Mouse (Mus musculus): Measurements from ENCODE around the gene Zic1.

The Zic1 gene

GRCm38 (mm10) chr9:91365664-91366063 is at the start of gene Zic1:
Zic1 (minus strand) TSS chr9:91365810.
- DNase-seq (ENCODE audit: low read depth, low spot score): peak; percentile 71

GRCm38 (mm10) chr9:91414007-91414661 is 48.5 kb upstream of the Zic1 start:
- DNase-seq (ENCODE audit: low read depth, low spot score): peak; percentile 73

- peak; percentile 41 for DNase-seq (ENCODE audit: low read depth, low spot score)
Observed at GRCm38 (mm10) chr9:91409771-91410170, 44.2 kb upstream of the Zic1 start.

- DNase-seq (ENCODE audit: low read depth, low spot score): no peak
Observed at GRCm38 (mm10) chr9:91406258-91406763, 40.7 kb upstream of the Zic1 start.

- DNase-seq (ENCODE audit: low read depth, low spot score): peak; percentile 27
Observed at GRCm38 (mm10) chr9:91405753-91406178, 40.2 kb upstream of the Zic1 start.

GRCm38 (mm10) chr9:91404905-91405752 is 39.5 kb upstream of the Zic1 start:
- DNase-seq (ENCODE audit: low read depth, low spot score): no peak

- no peak for DNase-seq (ENCODE audit: low read depth, low spot score)
Observed at GRCm38 (mm10) chr9:91404229-91404628, 38.6 kb upstream of the Zic1 start.

GRCm38 (mm10) chr9:91401471-91401870 is 35.9 kb upstream of the Zic1 start:
- DNase-seq (ENCODE audit: low read depth, low spot score): no peak

GRCm38 (mm10) chr9:91400482-91401093 is 35.0 kb upstream of the Zic1 start:
- no peak for DNase-seq (ENCODE audit: low read depth, low spot score)

- DNase-seq (ENCODE audit: low read depth, low spot score): no peak
Observed at GRCm38 (mm10) chr9:91399976-91400375, 34.4 kb upstream of the Zic1 start.

- DNase-seq (ENCODE audit: low read depth, low spot score): no peak
Observed at GRCm38 (mm10) chr9:91395066-91395772, 29.6 kb upstream of the Zic1 start.

GRCm38 (mm10) chr9:91394211-91394646 is 28.6 kb upstream of the Zic1 start:
- no peak for DNase-seq (ENCODE audit: low read depth, low spot score)

GRCm38 (mm10) chr9:91393376-91394068 is 27.9 kb upstream of the Zic1 start:
- DNase-seq (ENCODE audit: low read depth, low spot score): no peak

GRCm38 (mm10) chr9:91388173-91388572 is 22.6 kb upstream of the Zic1 start:
- DNase-seq (ENCODE audit: low read depth, low spot score): no peak

GRCm38 (mm10) chr9:91387740-91388080 is 22.1 kb upstream of the Zic1 start:
- DNase-seq (ENCODE audit: low read depth, low spot score): no peak

- DNase-seq (ENCODE audit: low read depth, low spot score): no peak
Observed at GRCm38 (mm10) chr9:91386891-91387739, 21.5 kb upstream of the Zic1 start.

- no peak for DNase-seq (ENCODE audit: low read depth, low spot score)
Observed at GRCm38 (mm10) chr9:91386502-91386890, 20.9 kb upstream of the Zic1 start.

GRCm38 (mm10) chr9:91385561-91386430 is 20.2 kb upstream of the Zic1 start:
- no peak for DNase-seq (ENCODE audit: low read depth, low spot score)
